Mouse (Mus musculus) cerebellum, adult 2 months (tissue): ENCODE results near the gene Lipe.
"Not testable (repeated sequence)": the region's sequence is repeated elsewhere in the genome, so short reads cannot be mapped to it uniquely, and the experiment has no call there.

ENCODE experiments used
- CTCF ChIP-seq: fragments of 200-500 bp; IDR thresholded peaks from 2 replicates; pipeline ENCODE4 v1.5.1; 2011; ENCODE audit warnings: low read depth, mild to moderate bottlenecking, control low read depth, low read length, moderate library complexity, borderline replicate concordance; ENCODE audit not compliant: insufficient read depth
- POLR2A ChIP-seq: fragments of 200-500 bp; IDR thresholded peaks from 2 replicates; pipeline ENCODE4 v1.6.1; 2011; ENCODE audit warnings: low read length, control low read depth, borderline replicate concordance; ENCODE audit not compliant: insufficient read depth

- not testable (repeated sequence) for TF ChIP-seq CTCF, POLR2A
Measured at GRCm38 (mm10) chr7:25426380-25426779, 27.9 kb upstream of the Lipe start.
